8 mouse cellular contexts compared by ENCODE assay signal in the genomic region with DNA sequence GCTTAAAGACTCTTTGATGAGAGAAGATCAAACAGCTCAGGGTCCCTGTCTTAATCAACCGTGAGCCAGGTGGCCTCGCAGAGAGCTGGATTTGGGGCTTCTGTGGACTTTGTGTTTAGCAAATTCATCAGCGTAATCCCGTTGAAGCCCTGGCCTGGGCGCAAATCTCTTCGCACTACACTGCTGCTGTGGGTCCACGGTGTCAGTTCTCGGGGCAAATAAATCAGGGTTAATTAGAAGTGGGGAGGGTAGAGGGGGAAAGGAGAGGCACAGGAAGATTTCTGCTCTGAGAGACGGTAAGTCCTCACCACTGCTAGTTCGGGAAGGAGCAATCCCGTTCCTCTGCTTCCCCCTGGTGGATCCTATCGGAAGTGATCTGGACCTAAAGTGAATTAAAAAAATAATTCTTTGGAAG. TPM values are rescaled to one million over a fixed set of nuclear protein-coding genes. Genes with fewer than 3 reads are reported as not detected.
DNase-seq lines count a peak whose midpoint lies in the region; ATAC-seq lines count a peak whose summit lies in the region.

No protein-coding gene starts in this region.

- H3K27ac ChIP-seq in limb, embryonic 13.5 days, result no peak overlapping the region
- no peak overlapping the region for H3K27ac ChIP-seq in midbrain, embryonic 15.5 days

- ATAC-seq in limb, embryonic 13.5 days (ENCODE audit: low FRiP score, low read depth), result peak; percentile 66
- peak; percentile 73 for ATAC-seq in midbrain, embryonic 15.5 days (replicated peaks)

- H3K36me3 ChIP-seq in limb, embryonic 13.5 days, result no peaks in the 10 kb centered on the region
- H3K36me3 ChIP-seq in midbrain, embryonic 15.5 days (replicated peaks), result no peaks in the 10 kb centered on the region

- H3K27me3 ChIP-seq in limb, embryonic 13.5 days, result peaks cover 49% of the 10 kb centered on the region
- 0 out of 2 replicates have a peak, but pooled peaks cover 11% of the 10 kb centered on the region for H3K27me3 ChIP-seq in midbrain, embryonic 15.5 days (replicated peaks)

- peak overlapping the region; percentile 58 for H3K9ac ChIP-seq in limb, embryonic 13.5 days
- no peak overlapping the region for H3K9ac ChIP-seq in midbrain, embryonic 15.5 days

- H3K4me1 ChIP-seq in limb, embryonic 13.5 days, result peaks cover 9% of the 10 kb centered on the region; the same call in 1 of the 2 replicates
- peaks cover 15% of the 10 kb centered on the region for H3K4me1 ChIP-seq in midbrain, embryonic 15.5 days

- H3K4me3 ChIP-seq in limb, embryonic 13.5 days, result peak overlapping the region; percentile 32
- H3K4me3 ChIP-seq in midbrain, embryonic 15.5 days, result peak overlapping the region; percentile 26

- H3K4me2 ChIP-seq in limb, embryonic 13.5 days (replicated peaks), result peak overlapping the region; percentile 61
- peak overlapping the region; percentile 47 for H3K4me2 ChIP-seq in midbrain, embryonic 15.5 days

- H3K9me3 ChIP-seq in limb, embryonic 13.5 days, result no peaks in the 10 kb centered on the region
- no peaks in the 10 kb centered on the region for H3K9me3 ChIP-seq in midbrain, embryonic 15.5 days

- WGBS in limb, embryonic 13.5 days, result 1% methylated on average over 12 of the region's 12 CpGs
- WGBS in midbrain, embryonic 15.5 days, result 0% methylated on average over 12 of the region's 12 CpGs

- DNase-seq in urinary bladder, adult 18-20 months (ENCODE audit: low spot score in 2 of 2), result peak; percentile 22 to 50
- DNase-seq in urinary bladder, adult 2 months (ENCODE audit: low spot score), result no peak
- peak; percentile 54 for DNase-seq in embryo, embryonic 11.5 days (ENCODE audit: low read depth, low spot score)
- peak; percentile 47 for DNase-seq in heart, adult 8-10 months (ENCODE audit: low spot score)
- DNase-seq in kidney, adult 9 months, result peak; percentile 71
- peak; percentile 41 for DNase-seq in telencephalon, adult 2 months (ENCODE audit: low read depth, low spot score)

RNA-seq across cellular contexts. Expression of a gene that starts 5.0 kb away (rescaled TPM):
- 0.04 TPM in 1 of 2 replicates, not detected in the other for polyA plus RNA-seq in urinary bladder, adult 2 months (2012; rRNA removed)
- not detected for total RNA-seq in heart, adult 8-10 months (2022)
- polyA plus RNA-seq in limb, embryonic 13.5 days (2015; fragmentation: Nextera tagmentation; extraction: Ambion mirVana), result 11.7 and 15.2 TPM in 2 replicates
- polyA plus RNA-seq in midbrain, embryonic 15.5 days (2015; fragmentation: Nextera tagmentation; extraction: Ambion mirVana), result 2.0 and 2.5 TPM in 2 replicates
